Comparison of ENCODE assay signal across 8 mouse cellular contexts in the genomic region with DNA sequence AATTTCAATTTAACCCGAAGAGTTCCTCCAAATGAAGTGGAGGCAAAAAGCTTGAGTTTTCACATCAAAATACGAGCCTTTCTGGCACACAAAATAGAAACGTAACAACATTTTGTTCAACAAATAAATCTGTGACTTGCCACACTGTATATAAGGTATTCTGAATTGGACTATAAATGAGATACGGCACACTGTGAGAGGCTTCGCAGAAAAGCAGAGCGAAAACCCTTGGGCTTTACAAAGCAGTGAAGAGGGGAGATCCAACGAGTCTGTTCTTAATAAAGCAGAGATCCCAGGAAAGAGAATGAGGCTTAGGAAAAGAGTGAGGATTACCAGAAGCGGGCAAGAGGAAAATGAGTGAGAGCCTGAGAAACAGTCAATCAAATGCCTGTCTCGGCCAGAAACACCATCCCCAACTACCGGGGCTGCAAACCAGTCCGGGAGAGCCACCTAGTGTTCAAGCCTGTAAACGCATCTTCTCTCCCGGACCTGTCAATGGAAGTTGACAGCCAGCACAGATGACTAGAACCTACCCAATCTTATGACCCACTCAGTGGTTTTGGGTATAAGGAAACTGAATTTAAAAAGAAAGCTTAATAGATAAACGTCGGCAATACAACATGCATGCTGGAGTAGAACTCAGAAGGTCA. TPM values are rescaled to one million over a fixed set of nuclear protein-coding genes. Genes with fewer than 3 reads are reported as not detected.
DNase-seq lines count a peak whose midpoint lies in the region; ATAC-seq and TF ChIP-seq lines count a peak whose summit lies in the region.

No protein-coding gene starts in this region.

- H3K27ac ChIP-seq in intestine, embryonic 14.5 days (ENCODE audit: low read depth), result no peak overlapping the region
- H3K27ac ChIP-seq in intestine, embryonic 15.5 days, result no peak overlapping the region
- no peak overlapping the region for H3K27ac ChIP-seq in cerebellum, adult 2 months (ENCODE audit: insufficient read depth, low read length)
- H3K27ac ChIP-seq in kidney, adult 2 months (ENCODE audit: insufficient read depth, low read depth, low read length), result no peak overlapping the region

- TF ChIP-seq POLR2A in cerebellum, adult 2 months (IDR thresholded peaks at IDR 0.05; ENCODE audit: borderline replicate concordance, insufficient read depth, low read length), result no peak
- TF ChIP-seq POLR2A in kidney, adult 2 months (IDR thresholded peaks at IDR 0.05; ENCODE audit: low read depth, low read length), result no peak
- no peak for TF ChIP-seq POLR2A in myocyte (IDR thresholded peaks at IDR 0.05; ENCODE audit: insufficient read length, low read depth)

- H3K4me2 ChIP-seq in intestine, embryonic 14.5 days (ENCODE audit: low read length), result no peak overlapping the region
- no peak overlapping the region for H3K4me2 ChIP-seq in intestine, embryonic 15.5 days (replicated peaks)
- H3K4me2 ChIP-seq in myocyte (ENCODE audit: low read depth), result peak overlapping the region; percentile 36

- peak; percentile 80 for TF ChIP-seq CTCF in cerebellum, adult 2 months (IDR thresholded peaks at IDR 0.05; ENCODE audit: borderline replicate concordance, insufficient read depth, low read depth, low read length)
- peak; percentile 89 for TF ChIP-seq CTCF in kidney, adult 2 months (conservative IDR thresholded peaks at IDR 0.05; ENCODE audit: insufficient read depth, insufficient read length, low read depth, low read length)

- peak; percentile 80 for DNase-seq in intestine, embryonic 14.5 days (ENCODE audit: low spot score)
- DNase-seq in cerebellum, adult 2 months, result peak; percentile 49 to 66
- peak; percentile 71 for DNase-seq in forelimb bud, embryonic 11.5 days (ENCODE audit: low read depth, low spot score)
- DNase-seq in kidney, adult 2 months, result peak; percentile 74
- peak; percentile 71 for DNase-seq in left cerebral cortex, postnatal 4 days
- peak; percentile 8 for DNase-seq in thymus, postnatal 14 days

- no peaks in the 10 kb centered on the region for H3K27me3 ChIP-seq in intestine, embryonic 14.5 days (replicated peaks; ENCODE audit: control insufficient read depth, insufficient read depth, low read length)
- H3K27me3 ChIP-seq in intestine, embryonic 15.5 days (replicated peaks), result no peaks in the 10 kb centered on the region
- H3K27me3 ChIP-seq in cerebellum, adult 2 months (ENCODE audit: control insufficient read depth, insufficient read depth, low read length), result no peaks in the 10 kb centered on the region
- no peaks in the 10 kb centered on the region for H3K27me3 ChIP-seq in kidney, adult 2 months (replicated peaks; ENCODE audit: control insufficient read depth, insufficient read depth, low read length)
- H3K27me3 ChIP-seq in myocyte (ENCODE audit: control insufficient read depth, insufficient read depth, insufficient read length), result no peaks in the 10 kb centered on the region

- no peak; the same call in 1 of the 2 replicates for ATAC-seq in intestine, embryonic 14.5 days (replicated peaks; ENCODE audit: low FRiP score, low TSS enrichment, low read depth)
- no peak for ATAC-seq in intestine, embryonic 15.5 days

- H3K36me3 ChIP-seq in intestine, embryonic 14.5 days (ENCODE audit: control insufficient read depth, insufficient read depth, low read length), result no peaks in the 10 kb centered on the region
- H3K36me3 ChIP-seq in intestine, embryonic 15.5 days, result no peaks in the 10 kb centered on the region
- H3K36me3 ChIP-seq in kidney, adult 2 months (ENCODE audit: control insufficient read depth, insufficient read depth, low read length), result no peaks in the 10 kb centered on the region
- H3K36me3 ChIP-seq in myocyte (ENCODE audit: control insufficient read depth, insufficient read depth), result no peaks in the 10 kb centered on the region

- no peak overlapping the region for H3K4me3 ChIP-seq in intestine, embryonic 14.5 days (ENCODE audit: low read depth, low read length)
- no peak overlapping the region for H3K4me3 ChIP-seq in intestine, embryonic 15.5 days (replicated peaks)
- H3K4me3 ChIP-seq in cerebellum, adult 2 months (replicated peaks; ENCODE audit: insufficient read depth, low read depth, low read length), result no peak overlapping the region
- no peak overlapping the region for H3K4me3 ChIP-seq in kidney, adult 2 months (ENCODE audit: insufficient read depth, low read depth, low read length)
- no peak overlapping the region for H3K4me3 ChIP-seq in myocyte

- no peaks in the 10 kb centered on the region for H3K9me3 ChIP-seq in intestine, embryonic 14.5 days (ENCODE audit: control insufficient read depth, low read length)
- no peaks in the 10 kb centered on the region for H3K9me3 ChIP-seq in intestine, embryonic 15.5 days

- intact Hi-C loops in left cerebral cortex, postnatal 4 days (cut with DNase I), result loop anchor here (2.0 kb wide), 1 partner anchor 52 kb away; no protein-coding TSS in a partner anchor

- H3ac ChIP-seq in myocyte (ENCODE audit: control insufficient read depth, insufficient read length), result no peak overlapping the region

- H3K9ac ChIP-seq in intestine, embryonic 14.5 days (ENCODE audit: low read length), result no peak overlapping the region
- no peak overlapping the region for H3K9ac ChIP-seq in intestine, embryonic 15.5 days

- H3K79me2 ChIP-seq in myocyte (ENCODE audit: control insufficient read depth, insufficient read depth), result no peaks in the 10 kb centered on the region

- no peaks in the 10 kb centered on the region for H3K4me1 ChIP-seq in intestine, embryonic 14.5 days (replicated peaks; ENCODE audit: control insufficient read depth, insufficient read depth, low read length)
- H3K4me1 ChIP-seq in intestine, embryonic 15.5 days (replicated peaks), result no peaks in the 10 kb centered on the region
- no peaks in the 10 kb centered on the region for H3K4me1 ChIP-seq in cerebellum, adult 2 months (ENCODE audit: control insufficient read depth, insufficient read depth, low read length)
- H3K4me1 ChIP-seq in kidney, adult 2 months (ENCODE audit: control insufficient read depth, insufficient read depth, low read length), result no peaks in the 10 kb centered on the region

- 36% methylated on average over 15 of the region's 15 CpGs for whole genome bisulfite sequencing in intestine, embryonic 14.5 days
- WGBS in intestine, embryonic 15.5 days, result 36% methylated on average over 15 of the region's 15 CpGs
- 37% methylated on average over 15 of the region's 15 CpGs for WGBS in cerebellum, adult 2 months
- 37% methylated on average over 15 of the region's 15 CpGs for WGBS in kidney, adult 2 months

TF ChIP-seq in myocyte, 11 proteins besides CTCF, POLR2A, EP300 and RAD21:
- TF ChIP-seq MYOD1 (IDR thresholded peaks at IDR 0.05; ENCODE audit: control insufficient read depth in 1 of 3, insufficient read length in 2 of 3, low read depth in 2 of 3) (peak in 1 of 3 experiments; percentile 53), POLR2AphosphoS2 (IDR thresholded peaks at IDR 0.05; ENCODE audit: insufficient read length, low read depth) (no peak), MAX (IDR thresholded peaks at IDR 0.05; ENCODE audit: low read depth) (no peak), TCF3 (IDR thresholded peaks at IDR 0.05; ENCODE audit: insufficient read length, low read depth) (no peak), E2F4 (IDR thresholded peaks at IDR 0.05; ENCODE audit: insufficient read depth) (no peak)

RNA-seq across cellular contexts. Expression of gene Gm10283, which starts 36.2 kb away (rescaled TPM):
- not detected in 2 replicates for polyA plus RNA-seq in intestine, embryonic 14.5 days (2014; fragmentation: Nextera tagmentation; extraction: Ambion mirVana)
- not detected in 2 replicates for polyA plus RNA-seq in intestine, embryonic 15.5 days (2015; fragmentation: Nextera tagmentation; extraction: Ambion mirVana)
- polyA plus RNA-seq in cerebellum, adult 2 months (2012; rRNA removed), result not detected in 2 replicates
- polyA plus RNA-seq in kidney, adult 2 months (2012; rRNA removed), result not detected in 2 replicates
- total RNA-seq in left cerebral cortex, postnatal 4 days (2021), result not detected
- not detected for polyA plus RNA-seq in myocyte (2012; fragmentation: generic; extraction: Trizol)

RNA-seq across cellular contexts. Expression of gene Aadat, which starts 38.9 kb away (rescaled TPM):
- 0.28 and 0.79 TPM in 2 replicates for polyA plus RNA-seq in intestine, embryonic 14.5 days (2014; fragmentation: Nextera tagmentation; extraction: Ambion mirVana)
- 0.29 and 0.56 TPM in 2 replicates for polyA plus RNA-seq in intestine, embryonic 15.5 days (2015; fragmentation: Nextera tagmentation; extraction: Ambion mirVana)
- 0.13 and 0.29 TPM in 2 replicates for polyA plus RNA-seq in cerebellum, adult 2 months (2012; rRNA removed)
- polyA plus RNA-seq in kidney, adult 2 months (2012; rRNA removed), result 1,887 and 3,432 TPM in 2 replicates
- total RNA-seq in left cerebral cortex, postnatal 4 days (2021), result 1 to 10 TPM; 1.2 to 1.8 TPM
- 0.04 TPM for polyA plus RNA-seq in myocyte (2012; fragmentation: generic; extraction: Trizol)

Comparison
In these comparisons a context has a peak if more than half of its experiments do, and no peak if none do; other contexts are left out.
1. DNase-seq: peak in every context shown above with its lines; median percentile 80 in intestine, embryonic 14.5 days; 74 in kidney, adult 2 months; 71 in forelimb bud, embryonic 11.5 days; 71 in left cerebral cortex, postnatal 4 days; 58 in cerebellum, adult 2 months; 8 in thymus, postnatal 14 days.
2. RNA of gene Aadat, which starts 38.9 kb away (polyA plus RNA-seq): 1,887 to 3,432 TPM in kidney, adult 2 months; 0.13 to 0.29 TPM in cerebellum, adult 2 months, 0.29 to 0.56 TPM in intestine, embryonic 15.5 days, 0.28 to 0.79 TPM in intestine, embryonic 14.5 days and 0.04 TPM in myocyte (single experiment); every median in the first group is over 1,000 times any median in the second.